Mouse (Mus musculus) hematopoietic stem cell, adult 5-6 weeks (primary cell): ENCODE data around the gene Cphx3. TPM values are rescaled to one million over a fixed set of nuclear protein-coding genes. Genes with fewer than 3 reads are reported as not detected.

Experiments
- total RNA-seq: library from RNA; stranded (forward); fragments of 172-1452, 232-1000 nt; gene quantifications from 2 replicates; pipeline ENCODE4 v1.2.3, GENCODE M21; 2017

Cphx3 gene
- total RNA-seq, 1 experiment from 2014 or later: not detected

Other genes starting within 250 kb of the Cphx3 start
- gene Anxa11, start 240.1 kb upstream of the Cphx3 start, total RNA-seq: 9.8 and 14.7 TPM in 2 replicates
- gene Plac9a, start 179.2 kb upstream of the Cphx3 start, total RNA-seq: not detected in 2 replicates
- gene Tmem254a, start 154.6 kb upstream of the Cphx3 start, total RNA-seq: 6.5 and 6.6 TPM in 2 replicates
- not detected in 2 replicates for gene Cphx1, start 144.0 kb upstream of the Cphx3 start, total RNA-seq
- not detected in 2 replicates for gene Duxbl1, start 103.7 kb upstream of the Cphx3 start, total RNA-seq
- gene Gm9780, start 39.6 kb upstream of the Cphx3 start, total RNA-seq: not detected in 2 replicates
- 70.7 and 77.4 TPM in 2 replicates for gene Tmem254c, start 14.9 kb upstream of the Cphx3 start, total RNA-seq
- not detected in 2 replicates for gene Cphx2, start 781 bp upstream of the Cphx3 start, total RNA-seq
- gene Duxbl2, start 36.1 kb downstream of the Cphx3 start, total RNA-seq: not detected in 2 replicates
- not detected in 2 replicates for gene Plac9b, start 100.2 kb downstream of the Cphx3 start, total RNA-seq
- gene Tmem254b, start 124.7 kb downstream of the Cphx3 start, total RNA-seq: 15.4 and 18.9 TPM in 2 replicates
- not detected in 2 replicates for gene Duxbl3, start 175.7 kb downstream of the Cphx3 start, total RNA-seq